Mouse (Mus musculus) gastrocnemius, adult 18-20 months (tissue): Measurements from ENCODE around the gene Ppp1r18. TPM values are rescaled to one million over a fixed set of nuclear protein-coding genes. Genes with fewer than 3 reads are reported as not detected.

Source experiments
- DNase-seq: peaks from one replicate; pipeline ENCODE4 v3.0.0; 2021; ENCODE audit warnings: low spot score
- total RNA-seq, 2 experiments: library from RNA; stranded (reverse); gene quantifications; 2 replicates each; pipeline ENCODE4 v1.2.3; 2021

Gene Ppp1r18
- total RNA-seq, 2 experiments from 2014 or later = 4.1 to 5.8 TPM

- DNase-seq = no peak
These were observed 2.9 kb downstream of the Ppp1r18 start for GRCm38 (mm10) chr17:35868165-35868820.

- no peak for DNase-seq
These were observed 3.6 kb downstream of the Ppp1r18 start for GRCm38 (mm10) chr17:35868961-35869345.

DNA sequence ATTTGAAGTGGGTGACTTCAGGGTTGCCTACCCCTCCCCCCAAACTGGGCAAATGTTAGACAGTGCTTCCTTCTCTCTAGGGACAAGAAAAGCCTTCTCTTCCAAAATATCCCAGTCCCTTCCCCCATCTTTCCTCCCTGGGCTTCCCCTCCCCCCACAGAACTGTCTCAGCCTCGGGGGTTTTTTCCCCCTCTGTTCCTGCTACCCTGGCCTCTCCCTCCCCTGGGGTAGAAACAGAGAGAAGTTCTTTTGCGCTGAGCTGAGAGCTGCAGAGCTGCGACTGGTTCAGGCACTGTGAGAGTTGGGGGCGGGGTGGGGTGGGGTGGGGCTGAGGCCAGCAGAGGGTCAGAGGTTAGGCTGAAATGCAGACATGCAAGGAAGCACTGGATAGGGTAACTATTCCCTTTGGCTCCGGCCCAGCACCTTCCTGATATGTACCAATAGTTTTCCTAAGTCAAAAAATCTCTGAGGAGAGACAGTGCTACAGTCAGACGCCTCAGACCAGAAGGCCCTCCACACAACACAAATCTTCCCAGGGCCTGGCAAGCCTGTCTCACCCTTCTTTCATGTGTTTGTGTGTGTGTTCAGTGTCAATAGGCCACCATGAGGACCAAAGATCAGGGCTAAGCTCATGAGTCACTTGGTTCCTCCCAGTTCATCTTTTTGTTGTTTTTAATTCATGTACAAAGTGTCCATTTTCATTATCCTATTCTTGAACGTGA, 4.1 kb downstream of the Ppp1r18 start:
- DNase-seq = peak; percentile 36

GRCm38 (mm10) chr17:35870151-35870883, 4.9 kb downstream of the Ppp1r18 start:
- peak; percentile 44 for DNase-seq

GRCm38 (mm10) chr17:35870884-35871696, 5.7 kb downstream of the Ppp1r18 start:
- DNase-seq = no peak

GRCm38 (mm10) chr17:35873774-35874519, 8.6 kb downstream of the Ppp1r18 start:
- peak; percentile 89 for DNase-seq

DNA sequence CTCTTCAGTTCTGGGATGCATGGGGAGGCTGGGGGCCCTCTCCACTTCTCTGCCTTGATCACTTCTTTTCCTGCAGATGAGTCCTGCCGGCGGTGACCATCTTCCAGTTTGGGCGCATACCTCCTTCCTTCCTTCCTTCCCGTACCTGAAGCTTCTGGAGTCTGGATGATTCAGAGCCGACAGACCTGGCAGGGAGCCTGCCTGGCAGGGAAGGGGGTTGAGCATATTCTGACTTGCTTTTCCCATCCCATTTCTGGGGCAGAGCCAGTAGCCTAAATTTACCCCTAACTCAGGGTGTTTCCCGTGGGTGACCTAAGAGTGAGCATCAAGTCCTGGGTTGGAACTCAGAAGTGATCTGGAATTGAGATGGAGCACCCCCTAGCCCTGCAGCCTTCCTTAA, 9.3 kb downstream of the Ppp1r18 start:
- DNase-seq = no peak

DNA sequence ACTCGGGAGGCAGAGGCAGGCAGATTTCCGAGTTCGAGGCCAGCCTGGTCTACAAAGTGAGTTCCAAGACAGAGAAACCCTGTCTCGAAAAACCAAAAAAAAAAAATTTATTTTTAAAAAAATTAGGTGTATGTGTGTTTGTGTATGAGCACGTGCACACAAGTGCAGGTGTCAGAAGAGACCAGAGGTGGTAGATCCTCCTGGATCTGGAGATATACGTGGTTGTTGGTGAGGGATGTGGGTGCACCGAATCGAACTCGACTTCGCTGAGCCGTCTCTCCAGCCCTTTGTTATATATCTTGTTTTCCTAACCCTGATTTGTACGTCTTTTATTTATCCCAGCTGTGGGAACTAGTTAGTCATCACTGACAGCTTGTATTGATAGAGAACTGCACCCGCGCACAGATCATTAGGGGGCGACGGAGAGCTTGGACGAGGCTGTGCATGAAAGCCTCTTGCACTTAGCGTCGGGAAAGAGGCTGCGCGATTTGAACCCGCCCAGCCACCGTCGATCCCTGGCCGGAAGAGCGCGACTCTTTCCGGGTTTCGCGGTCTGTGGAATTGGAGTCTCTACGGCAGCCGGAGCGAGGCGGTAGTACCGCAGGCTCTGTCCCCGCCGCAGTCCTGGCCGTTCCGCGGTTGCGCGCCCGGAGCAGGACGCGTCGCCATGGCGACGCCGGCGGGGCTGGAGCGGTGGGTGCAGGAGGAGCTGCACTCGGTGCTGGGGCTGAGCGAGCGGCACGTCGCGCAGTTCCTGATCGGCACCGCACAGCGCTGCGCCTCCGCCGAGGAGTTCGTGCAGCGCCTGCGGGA, 14.1 kb downstream of the Ppp1r18 start, which contains the start of gene Dhx16:
TSS of gene Dhx16 (plus strand) at position 575 of the 813 bp plus-strand sequence.
- DNase-seq = peak; percentile 96

- no peak for DNase-seq
These were observed 17.5 kb downstream of the Ppp1r18 start for GRCm38 (mm10) chr17:35882924-35883323.

- DNase-seq = no peak
These were observed 18.4 kb downstream of the Ppp1r18 start for GRCm38 (mm10) chr17:35883777-35884176.

DNA sequence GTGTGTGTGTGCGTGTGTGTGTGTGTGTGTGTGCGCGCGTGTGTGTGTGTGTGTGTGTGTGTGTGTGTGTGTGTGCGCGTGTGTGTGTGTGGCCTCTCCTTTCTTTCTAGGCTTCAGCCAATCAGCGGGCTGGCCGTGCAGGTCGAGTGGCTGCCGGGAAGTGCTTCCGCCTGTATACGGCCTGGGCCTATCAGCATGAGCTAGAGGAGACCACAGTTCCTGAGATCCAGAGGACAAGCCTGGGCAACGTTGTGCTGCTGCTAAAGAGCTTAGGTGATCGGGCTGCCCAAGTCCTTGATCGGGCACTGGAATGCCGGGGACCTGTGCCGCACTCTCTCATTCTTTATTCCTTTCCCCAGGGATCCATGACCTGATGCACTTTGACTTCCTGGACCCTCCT, 22.3 kb downstream of the Ppp1r18 start:
- DNase-seq = no peak

- peak; percentile 90 for DNase-seq
These were observed 31.6 kb downstream of the Ppp1r18 start, which contains the start of gene 2310061I04Rik for GRCm38 (mm10) chr17:35896781-35897643. TSS of gene 2310061I04Rik (minus strand) at chr17:35897431.

GRCm38 (mm10) chr17:35897644-35898573, 32.5 kb downstream of the Ppp1r18 start:
- no peak for DNase-seq

GRCm38 (mm10) chr17:35900636-35901035, 35.2 kb downstream of the Ppp1r18 start:
- DNase-seq = no peak

- no peak for DNase-seq
These were observed 38.1 kb downstream of the Ppp1r18 start for GRCm38 (mm10) chr17:35903343-35903991.

- no peak for DNase-seq
These were observed 38.6 kb downstream of the Ppp1r18 start for GRCm38 (mm10) chr17:35903992-35904355.

- no peak for DNase-seq
These were observed 40.2 kb downstream of the Ppp1r18 start for GRCm38 (mm10) chr17:35905587-35905986.
